Mouse (Mus musculus): Measurements from ENCODE around the gene Scyl1. TPM values are rescaled to one million over a fixed set of nuclear protein-coding genes. Genes with fewer than 3 reads are reported as not detected.

Scyl1 gene
- total RNA-seq (2015) (15.7 and 19.9 TPM in 2 replicates), total RNA-seq (2017) (23.9 and 28.2 TPM in 2 replicates)

GRCm38 (mm10) chr19:5770925-5771860 is at the start of gene Scyl1:
TSS of gene Scyl1 (minus strand) at chr19:5771419.
- ATAC-seq (replicated peaks; ENCODE audit: poor library complexity): peak; percentile 99

GRCm38 (mm10) chr19:5819549-5819948 is 48.3 kb upstream of the Scyl1 start:
- ATAC-seq (replicated peaks; ENCODE audit: poor library complexity): peak; percentile 59

- no peak for ATAC-seq (replicated peaks; ENCODE audit: poor library complexity)
Observed at GRCm38 (mm10) chr19:5818590-5818977, 47.4 kb upstream of the Scyl1 start.

- peak; percentile 95 for ATAC-seq (replicated peaks; ENCODE audit: poor library complexity)
Observed at GRCm38 (mm10) chr19:5817703-5818589, 46.7 kb upstream of the Scyl1 start.

- ATAC-seq (replicated peaks; ENCODE audit: poor library complexity): no peak
Observed at GRCm38 (mm10) chr19:5815928-5816327, 44.7 kb upstream of the Scyl1 start.

- ATAC-seq (replicated peaks; ENCODE audit: poor library complexity): no peak
Observed at GRCm38 (mm10) chr19:5815010-5815409, 43.8 kb upstream of the Scyl1 start.

GRCm38 (mm10) chr19:5814048-5814447 is 42.8 kb upstream of the Scyl1 start:
- peak; percentile 44 for ATAC-seq (replicated peaks; ENCODE audit: poor library complexity)

- ATAC-seq (replicated peaks; ENCODE audit: poor library complexity): no peak
Observed at GRCm38 (mm10) chr19:5813567-5813966, 42.3 kb upstream of the Scyl1 start.

- no peak for ATAC-seq (replicated peaks; ENCODE audit: poor library complexity)
Observed at GRCm38 (mm10) chr19:5811771-5812504, 40.7 kb upstream of the Scyl1 start.

- no peak for ATAC-seq (replicated peaks; ENCODE audit: poor library complexity)
Observed at GRCm38 (mm10) chr19:5810840-5811563, 39.8 kb upstream of the Scyl1 start.

- ATAC-seq (replicated peaks; ENCODE audit: poor library complexity): no peak
Observed at GRCm38 (mm10) chr19:5810103-5810839, 39.1 kb upstream of the Scyl1 start.

- no peak for ATAC-seq (replicated peaks; ENCODE audit: poor library complexity)
Observed at GRCm38 (mm10) chr19:5809712-5810089, 38.5 kb upstream of the Scyl1 start.

GRCm38 (mm10) chr19:5808955-5809711 is 37.9 kb upstream of the Scyl1 start:
- no peak for ATAC-seq (replicated peaks; ENCODE audit: poor library complexity)

GRCm38 (mm10) chr19:5807740-5808139 is 36.5 kb upstream of the Scyl1 start:
- no peak for ATAC-seq (replicated peaks; ENCODE audit: poor library complexity)

GRCm38 (mm10) chr19:5806809-5807205 is 35.6 kb upstream of the Scyl1 start:
- 0 out of 2 replicates have a peak, but pooled peaks have one; percentile 11 for ATAC-seq (replicated peaks; ENCODE audit: poor library complexity)

- no peak for ATAC-seq (replicated peaks; ENCODE audit: poor library complexity)
Observed at GRCm38 (mm10) chr19:5806051-5806808, 35.0 kb upstream of the Scyl1 start.

GRCm38 (mm10) chr19:5804371-5804899 is 33.2 kb upstream of the Scyl1 start:
- ATAC-seq (replicated peaks; ENCODE audit: poor library complexity): no peak

GRCm38 (mm10) chr19:5803881-5804279 is 32.7 kb upstream of the Scyl1 start:
- no peak for ATAC-seq (replicated peaks; ENCODE audit: poor library complexity)
